12 mouse cellular contexts compared by ENCODE assay signal in genomic region chr7:83869839-83870543, GRCm38 (mm10).
"Had no signal": no experiment of that assay in that cellular context is flagged by ENCODE, and none has a peak within 500 bp of the region (broad histone marks: within the 10 kb centered on the region; RNA-seq: fewer than 3 reads in every experiment).

No protein-coding gene starts in this region.

- H3K9me3 ChIP-seq: intestine, embryonic 15.5 days; kidney, embryonic 15.5 days; limb, embryonic 10.5 days; liver, embryonic 15.5 days had no signal

- H3K27ac ChIP-seq: intestine, embryonic 15.5 days; kidney, embryonic 15.5 days; left cerebral cortex, adult 2 months; limb, embryonic 10.5 days; liver, embryonic 15.5 days had no signal

- H3K4me2 ChIP-seq: intestine, embryonic 15.5 days; kidney, embryonic 15.5 days; liver, embryonic 11.5 days; liver, embryonic 15.5 days had no signal

- H3K9ac ChIP-seq: intestine, embryonic 15.5 days; kidney, embryonic 15.5 days; liver, embryonic 15.5 days had no signal

- H3K36me3 ChIP-seq: intestine, embryonic 15.5 days; kidney, embryonic 15.5 days; liver, embryonic 15.5 days had no signal

- H3K4me1 ChIP-seq: intestine, embryonic 15.5 days; kidney, embryonic 15.5 days; liver, embryonic 15.5 days had no signal

- DNase-seq: kidney, adult 18-20 months; kidney, postnatal 14 days; lung, adult 2 months; right cerebral cortex, postnatal 4 days; spleen, adult 18-20 months; thymus, postnatal 36 days had no signal

- H3K27me3 ChIP-seq: intestine, embryonic 15.5 days; kidney, embryonic 15.5 days; liver, embryonic 15.5 days had no signal

- H3K4me3 ChIP-seq: intestine, embryonic 15.5 days; kidney, embryonic 15.5 days; left cerebral cortex, adult 2 months; limb, embryonic 10.5 days; liver, embryonic 15.5 days had no signal

- ATAC-seq: intestine, embryonic 15.5 days had no signal
